Mouse (Mus musculus) splenic B cell, adult 2 months (primary cell): ENCODE results near the gene Dglucy.

Source experiments
- DNase-seq: peaks from one replicate; pipeline ENCODE4 v3.0.0-alpha.2; 2011; ENCODE audit warnings: low read depth, low spot score
- H3K27me3 ChIP-seq: 2 replicates; pipeline ENCODE4 v1.6.1; 2012; ENCODE audit warnings: mild to moderate bottlenecking, low read length, moderate library complexity, mixed read lengths; ENCODE audit not compliant: control insufficient read depth, poor library complexity, insufficient read depth, severe bottlenecking
- H3K36me3 ChIP-seq: 2 replicates; pipeline ENCODE4 v1.6.1; 2012; ENCODE audit warnings: mild to moderate bottlenecking, low read length, moderate library complexity, mixed read lengths; ENCODE audit not compliant: control insufficient read depth, poor library complexity, insufficient read depth, severe bottlenecking

Gene Dglucy

GRCm38 (mm10) chr12:100778934-100779865, at the start of gene Dglucy:
Dglucy (plus strand) TSS chr12:100779057.
- peak; percentile 70 for DNase-seq
- no peaks in the 10 kb centered on the region for H3K27me3 ChIP-seq
- H3K36me3 ChIP-seq: no peaks in the 10 kb centered on the region

GRCm38 (mm10) chr12:100735156-100735555, 43.7 kb upstream of the Dglucy start:
- H3K27me3 ChIP-seq: no peaks in the 10 kb centered on the region
- DNase-seq: no peak
- no peaks in the 10 kb centered on the region for H3K36me3 ChIP-seq

- H3K36me3 ChIP-seq: no peaks in the 10 kb centered on the region
- no peak for DNase-seq
- H3K27me3 ChIP-seq: no peaks in the 10 kb centered on the region
Observed at GRCm38 (mm10) chr12:100735581-100735980, 43.3 kb upstream of the Dglucy start.

GRCm38 (mm10) chr12:100738498-100738897, 40.4 kb upstream of the Dglucy start:
- no peak for DNase-seq
- Histone ChIP-seq H3K27me3 (no peaks in the 10 kb centered on the region), H3K36me3 (no peaks in the 10 kb centered on the region)

GRCm38 (mm10) chr12:100739011-100739570, 39.8 kb upstream of the Dglucy start:
- Histone ChIP-seq H3K27me3 (no peaks in the 10 kb centered on the region), H3K36me3 (no peaks in the 10 kb centered on the region)
- DNase-seq: no peak

GRCm38 (mm10) chr12:100740313-100740712, 38.5 kb upstream of the Dglucy start:
- DNase-seq: no peak
- no peaks in the 10 kb centered on the region for H3K27me3 ChIP-seq
- H3K36me3 ChIP-seq: no peaks in the 10 kb centered on the region

GRCm38 (mm10) chr12:100742468-100742867, 36.4 kb upstream of the Dglucy start:
- Histone ChIP-seq H3K36me3 (no peaks in the 10 kb centered on the region), H3K27me3 (no peaks in the 10 kb centered on the region)
- DNase-seq: no peak

GRCm38 (mm10) chr12:100752977-100753376, 25.9 kb upstream of the Dglucy start:
- H3K27me3 ChIP-seq: no peaks in the 10 kb centered on the region
- DNase-seq: no peak

DNA sequence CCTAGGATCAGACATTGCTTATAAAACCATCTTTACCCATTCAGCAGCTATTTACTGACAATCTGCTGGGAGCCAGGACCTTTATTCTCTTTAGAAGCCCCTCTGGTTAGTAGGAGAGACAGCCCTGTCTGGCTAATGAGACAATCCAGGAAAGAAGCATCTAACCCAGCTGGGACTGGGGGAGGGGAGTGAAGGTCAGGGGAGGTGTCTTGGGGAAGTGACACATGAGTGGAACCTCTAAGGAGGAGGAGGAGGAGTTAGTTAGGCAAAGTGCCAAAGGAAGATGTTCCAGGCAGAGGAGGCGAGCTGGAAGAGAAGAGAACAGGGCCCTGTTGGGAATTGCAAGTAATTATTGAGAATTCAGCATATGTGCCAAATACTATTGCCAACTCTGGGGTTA, 25.1 kb upstream of the Dglucy start:
- no peak for DNase-seq
- no peaks in the 10 kb centered on the region for H3K27me3 ChIP-seq
- H3K36me3 ChIP-seq: no peaks in the 10 kb centered on the region

More at GRCm38 (mm10) chr12:100752977-100753376, 25.9 kb upstream of the Dglucy start:
- no peaks in the 10 kb centered on the region for H3K36me3 ChIP-seq

GRCm38 (mm10) chr12:100757427-100757826, 21.4 kb upstream of the Dglucy start:
- Histone ChIP-seq H3K36me3 (no peaks in the 10 kb centered on the region), H3K27me3 (no peaks in the 10 kb centered on the region)
- DNase-seq: no peak

- Histone ChIP-seq H3K27me3 (no peaks in the 10 kb centered on the region), H3K36me3 (no peaks in the 10 kb centered on the region)
- DNase-seq: no peak
Observed at GRCm38 (mm10) chr12:100762663-100763425, 16.0 kb upstream of the Dglucy start.

DNA sequence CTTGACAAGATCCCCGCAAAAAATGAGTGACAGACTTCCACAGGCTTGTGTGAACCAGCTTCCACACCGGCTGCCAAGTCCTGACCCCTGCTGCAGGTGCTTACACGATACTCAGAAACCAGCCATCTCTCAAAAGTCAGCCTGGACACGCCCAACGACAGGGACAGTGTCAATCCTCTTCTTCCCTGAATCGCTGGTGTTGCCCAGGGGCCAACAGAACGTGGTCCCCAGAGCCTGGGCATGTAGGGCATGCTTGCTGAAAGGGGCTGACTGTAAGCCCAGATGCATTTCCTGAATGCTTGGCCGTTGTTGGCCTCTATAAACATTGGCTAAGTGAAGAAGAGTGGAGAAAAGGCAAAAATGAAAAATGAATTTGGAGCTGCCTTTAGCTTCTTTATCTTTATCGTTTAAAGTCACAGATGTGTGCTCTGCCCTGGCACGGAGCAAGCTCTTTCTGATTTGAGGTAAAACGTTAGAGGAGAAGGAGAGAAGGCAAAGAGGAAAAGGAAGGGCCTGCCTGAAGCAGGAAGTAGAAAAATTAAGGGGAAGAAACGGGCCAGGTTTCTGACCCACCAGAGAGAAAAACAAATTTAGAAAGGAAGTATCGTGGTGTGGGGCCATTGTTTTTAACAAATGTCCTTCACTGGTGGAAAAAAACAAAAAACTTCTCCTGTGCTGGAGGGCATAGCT, 14.4 kb upstream of the Dglucy start:
- Histone ChIP-seq H3K36me3 (no peaks in the 10 kb centered on the region), H3K27me3 (no peaks in the 10 kb centered on the region)
- peak; percentile 15 for DNase-seq

GRCm38 (mm10) chr12:100769871-100770270, 9.0 kb upstream of the Dglucy start:
- H3K36me3 ChIP-seq: no peaks in the 10 kb centered on the region
- no peak for DNase-seq
- H3K27me3 ChIP-seq: no peaks in the 10 kb centered on the region

DNA sequence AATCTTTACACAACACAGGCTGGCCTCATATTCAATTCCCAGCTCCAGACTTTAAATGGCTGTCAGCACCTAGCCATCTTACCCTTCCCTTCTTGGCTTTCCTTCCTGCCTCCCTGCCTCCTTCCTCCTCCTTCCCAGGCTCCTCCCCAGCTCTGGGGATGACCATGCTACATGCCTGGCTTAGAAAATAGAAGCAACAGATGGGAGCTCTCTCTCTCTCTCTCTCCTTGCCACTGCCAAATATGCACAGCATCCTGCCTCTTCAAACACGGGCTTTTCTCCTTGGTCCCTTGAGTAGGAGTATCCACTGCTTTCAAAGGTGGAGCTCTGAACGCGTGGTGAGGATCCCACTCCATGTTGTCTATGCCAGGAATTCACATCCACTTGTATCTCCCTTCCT, 8.1 kb upstream of the Dglucy start:
- Histone ChIP-seq H3K36me3 (no peaks in the 10 kb centered on the region), H3K27me3 (no peaks in the 10 kb centered on the region)
- DNase-seq: no peak
